Mouse (Mus musculus): ENCODE results near the gene Tfr2. TPM values are rescaled to one million over a fixed set of nuclear protein-coding genes. Genes with fewer than 3 reads are reported as not detected.

Tfr2 gene
- polyA plus RNA-seq (2015; fragmentation: Nextera tagmentation; extraction: Ambion mirVana): 7.8 and 10.1 TPM in 2 replicates

DNA sequence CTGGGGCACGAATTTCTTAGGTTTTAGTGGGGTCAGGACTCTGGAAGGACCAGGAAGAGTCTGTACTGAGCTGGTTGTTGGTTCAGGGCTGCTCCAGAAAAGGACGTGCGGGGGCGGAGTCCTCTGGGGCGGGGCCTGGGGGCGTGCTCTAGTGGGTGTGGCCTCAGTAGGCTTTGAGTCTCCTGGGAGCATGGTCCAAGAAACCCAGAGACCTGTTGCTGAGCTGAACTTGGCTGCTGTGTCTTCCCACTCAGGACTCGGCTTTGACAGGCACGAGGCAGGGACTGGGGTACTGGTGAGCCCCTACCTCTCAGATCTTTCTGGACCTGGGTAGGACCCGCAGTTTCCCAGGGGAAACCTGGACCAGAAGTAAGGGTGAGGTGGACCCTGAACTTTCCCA lies at the start of gene Tfr2:
Gene Tfr2, plus strand, starts transcription at position 176 of the 400 bp plus-strand sequence.
- 34% methylated on average over 9 of the region's 9 CpGs for WGBS

DNA sequence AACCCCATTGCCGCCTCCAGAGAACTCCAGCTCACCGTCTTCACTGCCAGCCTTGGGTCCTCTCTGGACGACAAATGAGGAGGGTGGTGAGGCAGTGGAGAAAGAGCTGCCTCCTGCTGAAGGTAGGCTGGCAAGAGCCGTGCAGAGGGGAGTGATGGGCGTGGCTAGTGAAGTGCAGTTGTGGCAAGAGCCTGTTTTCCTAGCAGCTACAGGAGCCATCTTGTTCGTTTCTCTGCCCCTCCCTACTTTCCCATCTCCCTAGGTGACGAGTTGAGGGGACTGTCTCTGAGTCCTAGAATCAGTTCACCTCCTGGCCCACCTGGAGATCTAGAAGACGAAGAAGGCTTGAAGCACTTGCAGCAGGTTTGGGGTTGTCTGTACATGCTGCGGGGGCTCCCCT lies 47.8 kb upstream of the Tfr2 start:
- Histone ChIP-seq H3K27me3 (ENCODE audit: control insufficient read depth, insufficient read depth, low read depth, low read length) (no peaks in the 10 kb centered on the region), H3K9me3 (replicated peaks; ENCODE audit: control insufficient read depth, low read length, poor library complexity, severe bottlenecking) (no peaks in the 10 kb centered on the region), H3K4me1 (ENCODE audit: control insufficient read depth, insufficient read depth, low read length) (no peaks in the 10 kb centered on the region; the same call in 1 of the 2 replicates), H3K4me3 (ENCODE audit: low read depth, low read length) (no peak overlapping the region), H3K36me3 (ENCODE audit: control insufficient read depth, insufficient read depth, low read length) (peaks cover 60% of the 10 kb centered on the region), H3K4me2 (ENCODE audit: low read length) (no peak overlapping the region), H3K9ac (ENCODE audit: low read depth, low read length) (no peak overlapping the region), H3K27ac (ENCODE audit: low read length) (no peak overlapping the region)
- no peak for ATAC-seq
- WGBS: 76% methylated on average over 9 of the region's 9 CpGs

More for the DNA sequence above, at the start of gene Tfr2:
- H3K4me2 ChIP-seq (ENCODE audit: low read length): no peak within 1 kb of the TSS
- ATAC-seq: no peak
- H3K27ac ChIP-seq (ENCODE audit: low read length): no peak within 1 kb of the TSS
- no peak within 1 kb of the TSS for H3K9ac ChIP-seq (ENCODE audit: low read depth, low read length)
- H3K36me3 ChIP-seq (ENCODE audit: control insufficient read depth, insufficient read depth, low read length): peaks cover 10% of the 10 kb centered on the region
- H3K4me3 ChIP-seq (ENCODE audit: low read depth, low read length): no peak within 1 kb of the TSS
- no peaks in the 10 kb centered on the region for H3K9me3 ChIP-seq (replicated peaks; ENCODE audit: control insufficient read depth, low read length, poor library complexity, severe bottlenecking)
- H3K27me3 ChIP-seq (ENCODE audit: control insufficient read depth, insufficient read depth, low read depth, low read length): no peaks in the 10 kb centered on the region
- H3K4me1 ChIP-seq (ENCODE audit: control insufficient read depth, insufficient read depth, low read length): no peaks in the 10 kb centered on the region; the same call in 1 of the 2 replicates

DNA sequence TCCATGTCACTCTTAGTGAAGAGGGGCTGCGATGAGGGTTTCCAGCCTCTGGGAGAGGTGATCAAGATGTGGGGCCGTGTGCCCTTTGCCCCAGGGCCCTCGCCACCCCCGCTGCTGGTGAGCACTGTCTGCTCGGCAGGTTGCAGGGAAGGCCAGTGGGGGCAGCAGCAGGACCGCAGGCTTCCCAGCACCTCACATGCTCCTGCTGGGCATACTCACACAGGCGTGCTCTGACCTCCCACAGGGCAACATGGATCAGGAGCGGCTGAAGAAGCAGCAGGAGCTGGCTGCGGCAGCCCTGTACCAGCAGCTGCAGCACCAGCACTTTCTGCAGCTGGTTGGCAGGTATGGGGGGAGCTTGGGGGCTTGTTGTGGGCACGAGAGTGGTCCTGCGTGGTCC lies 46.9 kb upstream of the Tfr2 start:
- H3K4me2 ChIP-seq (ENCODE audit: low read length): no peak overlapping the region
- no peak overlapping the region for H3K4me3 ChIP-seq (ENCODE audit: low read depth, low read length)
- no peaks in the 10 kb centered on the region for H3K27me3 ChIP-seq (ENCODE audit: control insufficient read depth, insufficient read depth, low read depth, low read length)
- H3K9ac ChIP-seq (ENCODE audit: low read depth, low read length): no peak overlapping the region
- H3K9me3 ChIP-seq (replicated peaks; ENCODE audit: control insufficient read depth, low read length, poor library complexity, severe bottlenecking): no peaks in the 10 kb centered on the region
- peaks cover 64% of the 10 kb centered on the region for H3K36me3 ChIP-seq (ENCODE audit: control insufficient read depth, insufficient read depth, low read length)
- WGBS: 72% methylated on average over 11 of the region's 11 CpGs
- no peak overlapping the region for H3K27ac ChIP-seq (ENCODE audit: low read length)
- ATAC-seq: no peak
- H3K4me1 ChIP-seq (ENCODE audit: control insufficient read depth, insufficient read depth, low read length): peaks cover 3% of the 10 kb centered on the region; the same call in 1 of the 2 replicates

DNA sequence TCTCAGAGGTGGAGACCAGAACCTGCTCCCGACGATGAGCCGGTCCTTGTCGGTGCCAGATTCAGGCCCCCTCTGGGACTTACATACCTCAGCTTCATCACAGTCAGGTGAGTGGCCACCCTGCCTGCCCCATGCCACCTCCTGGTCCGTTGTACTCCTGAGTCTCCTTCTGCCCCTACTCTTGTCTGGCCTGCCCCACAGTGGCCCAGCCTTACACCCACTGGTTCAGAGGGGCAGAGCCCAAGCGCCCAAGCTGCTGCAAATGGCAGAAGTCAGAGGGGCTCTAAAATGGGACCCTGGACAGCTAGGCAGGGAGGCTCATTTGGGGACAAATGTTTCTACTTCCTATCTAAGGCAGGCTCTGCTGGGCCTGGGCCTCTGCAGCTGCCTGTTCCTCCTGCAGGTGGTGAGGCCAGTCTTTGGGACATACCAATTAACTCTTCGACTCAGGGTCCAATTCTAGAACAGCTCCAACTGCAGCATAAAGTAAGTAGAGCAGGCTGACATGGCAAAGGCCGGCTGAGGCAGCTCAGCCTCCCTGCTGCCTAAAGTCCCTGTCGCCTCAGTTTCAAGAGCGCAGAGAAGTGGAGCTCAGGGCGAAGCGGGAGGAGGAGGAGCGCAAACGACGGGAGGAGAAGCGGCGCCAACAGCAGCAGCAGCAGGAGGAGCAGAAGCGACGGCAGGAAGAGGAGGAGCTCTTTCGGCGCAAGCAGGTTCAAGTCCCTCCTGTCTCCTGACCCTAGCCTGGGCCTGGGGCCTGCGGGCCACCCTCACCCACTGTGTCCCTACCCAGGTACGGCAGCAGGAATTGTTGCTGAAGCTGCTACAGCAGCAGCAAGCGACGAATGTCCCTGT lies 46.0 kb upstream of the Tfr2 start:
- Histone ChIP-seq H3K4me3 (ENCODE audit: low read depth, low read length) (no peak overlapping the region), H3K27ac (ENCODE audit: low read length) (no peak overlapping the region), H3K4me2 (ENCODE audit: low read length) (no peak overlapping the region), H3K27me3 (ENCODE audit: control insufficient read depth, insufficient read depth, low read depth, low read length) (no peaks in the 10 kb centered on the region), H3K9ac (ENCODE audit: low read depth, low read length) (no peak overlapping the region), H3K9me3 (replicated peaks; ENCODE audit: control insufficient read depth, low read length, poor library complexity, severe bottlenecking) (no peaks in the 10 kb centered on the region), H3K36me3 (ENCODE audit: control insufficient read depth, insufficient read depth, low read length) (peaks cover 72% of the 10 kb centered on the region), H3K4me1 (ENCODE audit: control insufficient read depth, insufficient read depth, low read length) (peaks cover 3% of the 10 kb centered on the region; the same call in 1 of the 2 replicates)
- ATAC-seq: no peak
- WGBS: 86% methylated on average over 25 of the region's 25 CpGs

DNA sequence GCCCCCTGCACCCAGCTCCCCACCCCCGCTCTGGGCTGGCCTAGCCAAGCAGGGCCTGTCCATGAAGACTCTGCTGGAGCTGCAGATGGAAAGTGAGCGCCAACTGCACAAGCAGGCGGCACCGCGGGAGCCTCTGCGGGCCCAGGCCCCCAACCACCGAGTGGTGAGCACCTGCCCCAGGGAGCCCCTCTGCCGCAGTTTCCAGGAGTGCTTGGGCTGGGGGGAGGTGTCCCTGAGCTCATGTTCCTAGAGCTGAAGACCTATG lies 45.5 kb upstream of the Tfr2 start:
- Histone ChIP-seq H3K36me3 (ENCODE audit: control insufficient read depth, insufficient read depth, low read length) (peaks cover 73% of the 10 kb centered on the region), H3K4me3 (ENCODE audit: low read depth, low read length) (no peak overlapping the region), H3K4me1 (ENCODE audit: control insufficient read depth, insufficient read depth, low read length) (peaks cover 6% of the 10 kb centered on the region; the same call in 1 of the 2 replicates), H3K27ac (ENCODE audit: low read length) (no peak overlapping the region), H3K4me2 (ENCODE audit: low read length) (no peak overlapping the region), H3K9ac (ENCODE audit: low read depth, low read length) (no peak overlapping the region), H3K27me3 (ENCODE audit: control insufficient read depth, insufficient read depth, low read depth, low read length) (no peaks in the 10 kb centered on the region), H3K9me3 (replicated peaks; ENCODE audit: control insufficient read depth, low read length, poor library complexity, severe bottlenecking) (no peaks in the 10 kb centered on the region)
- WGBS: 84% methylated on average over 8 of the region's 8 CpGs
- ATAC-seq: no peak

DNA sequence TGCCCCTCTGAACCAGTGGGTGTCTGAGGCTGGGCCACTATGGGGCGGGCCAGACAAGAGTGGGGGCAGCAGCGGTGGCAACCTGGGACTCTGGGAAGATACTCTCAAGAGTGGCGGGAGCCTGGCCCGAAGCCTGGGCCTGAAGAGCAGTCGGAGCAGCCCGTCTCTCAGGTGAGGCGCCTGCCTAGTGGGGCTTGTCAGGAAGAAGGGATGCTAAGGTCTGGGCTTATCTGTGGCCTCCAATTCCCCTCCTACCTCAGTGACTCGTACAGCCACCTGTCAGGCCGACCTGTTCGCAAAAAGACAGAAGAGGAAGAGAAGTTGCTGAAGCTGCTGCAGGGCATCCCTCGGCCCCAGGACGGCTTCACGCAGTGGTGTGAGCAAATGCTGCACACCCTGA lies 45.0 kb upstream of the Tfr2 start:
- no peaks in the 10 kb centered on the region for H3K27me3 ChIP-seq (ENCODE audit: control insufficient read depth, insufficient read depth, low read depth, low read length)
- no peak overlapping the region for H3K9ac ChIP-seq (ENCODE audit: low read depth, low read length)
- H3K27ac ChIP-seq (ENCODE audit: low read length): peak overlapping the region; percentile 33; the same call in 1 of the 2 replicates
- WGBS: 88% methylated on average over 13 of the region's 13 CpGs
- H3K36me3 ChIP-seq (ENCODE audit: control insufficient read depth, insufficient read depth, low read length): peaks cover 72% of the 10 kb centered on the region
- ATAC-seq: no peak
- no peak overlapping the region for H3K4me3 ChIP-seq (ENCODE audit: low read depth, low read length)
- H3K4me1 ChIP-seq (ENCODE audit: control insufficient read depth, insufficient read depth, low read length): peaks cover 10% of the 10 kb centered on the region
- no peak overlapping the region for H3K4me2 ChIP-seq (ENCODE audit: low read length)
- H3K9me3 ChIP-seq (replicated peaks; ENCODE audit: control insufficient read depth, low read length, poor library complexity, severe bottlenecking): no peaks in the 10 kb centered on the region

DNA sequence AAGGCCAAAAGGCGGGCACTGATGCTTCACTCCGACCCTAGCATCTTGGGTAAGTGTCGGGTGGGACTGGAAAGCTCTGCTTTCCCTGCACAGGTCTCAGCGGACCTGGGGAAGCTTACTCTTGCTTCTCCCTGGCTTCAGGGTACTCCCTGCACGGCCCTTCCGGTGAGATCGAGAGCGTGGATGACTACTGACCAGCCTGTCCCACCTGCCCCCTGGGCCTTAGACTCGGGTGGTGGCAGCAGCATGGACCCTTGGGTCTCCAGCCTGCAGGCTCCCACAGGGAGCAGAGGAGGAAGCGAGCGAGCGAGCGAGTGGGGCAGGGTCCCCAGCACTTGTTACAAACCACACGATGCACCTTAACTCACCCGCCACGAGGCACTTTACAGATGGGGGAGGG lies 44.1 kb upstream of the Tfr2 start:
- ATAC-seq: no peak
- peaks cover 18% of the 10 kb centered on the region for H3K4me1 ChIP-seq (ENCODE audit: control insufficient read depth, insufficient read depth, low read length)

DNA sequence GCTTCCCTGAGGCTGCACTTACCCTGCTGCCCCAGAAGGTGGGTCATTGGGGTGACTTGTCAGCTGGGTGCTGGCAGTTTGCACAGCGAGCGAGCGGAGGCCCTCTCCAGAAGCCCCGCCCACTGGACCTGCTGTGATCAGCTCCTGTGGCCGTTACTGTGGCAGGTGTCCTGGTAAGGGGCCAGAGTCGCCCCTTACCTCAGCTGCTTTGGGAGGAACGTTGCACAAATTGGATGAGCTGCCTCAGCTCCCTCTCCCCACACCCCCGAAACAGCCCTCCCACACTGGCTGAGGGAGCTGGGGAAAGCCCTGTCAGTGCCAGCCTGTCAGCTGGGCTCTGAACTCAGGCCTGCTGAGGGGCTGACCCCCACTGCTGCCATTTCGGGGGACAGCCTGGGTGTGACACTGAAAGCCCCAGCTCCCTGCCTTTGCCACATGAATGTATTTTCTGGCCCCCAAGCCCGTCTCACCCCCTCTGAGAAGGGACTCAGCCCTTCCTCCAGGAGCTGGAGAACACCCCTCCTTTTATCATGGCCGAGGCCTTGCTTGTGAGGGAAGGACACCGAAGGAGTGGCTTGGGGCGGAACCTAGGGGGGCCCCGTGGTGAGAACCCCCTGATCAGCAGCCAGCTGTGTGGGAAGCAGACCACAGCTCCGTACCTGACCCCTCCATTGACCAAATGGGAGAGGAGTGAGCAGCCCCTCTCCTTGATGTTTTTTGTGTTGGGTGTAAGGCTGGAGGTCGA lies 43.3 kb upstream of the Tfr2 start:
- H3K9ac ChIP-seq (ENCODE audit: low read depth, low read length): 0 out of 2 replicates have a peak overlapping the region, but pooled peaks have one; percentile 30
- ATAC-seq: no peak
- 40% methylated on average over 16 of the region's 16 CpGs for WGBS

More for the DNA sequence above, 44.1 kb upstream of the Tfr2 start:
- 0 out of 2 replicates have a peak overlapping the region, but pooled peaks have one; percentile 23 for H3K27ac ChIP-seq (ENCODE audit: low read length)
- no peaks in the 10 kb centered on the region for H3K27me3 ChIP-seq (ENCODE audit: control insufficient read depth, insufficient read depth, low read depth, low read length)
- H3K4me2 ChIP-seq (ENCODE audit: low read length): no peak overlapping the region
- 72% methylated on average over 16 of the region's 16 CpGs for WGBS
- H3K9me3 ChIP-seq (replicated peaks; ENCODE audit: control insufficient read depth, low read length, poor library complexity, severe bottlenecking): no peaks in the 10 kb centered on the region
- H3K4me3 ChIP-seq (ENCODE audit: low read depth, low read length): no peak overlapping the region
- H3K9ac ChIP-seq (ENCODE audit: low read depth, low read length): no peak overlapping the region
- peaks cover 69% of the 10 kb centered on the region for H3K36me3 ChIP-seq (ENCODE audit: control insufficient read depth, insufficient read depth, low read length)

DNA sequence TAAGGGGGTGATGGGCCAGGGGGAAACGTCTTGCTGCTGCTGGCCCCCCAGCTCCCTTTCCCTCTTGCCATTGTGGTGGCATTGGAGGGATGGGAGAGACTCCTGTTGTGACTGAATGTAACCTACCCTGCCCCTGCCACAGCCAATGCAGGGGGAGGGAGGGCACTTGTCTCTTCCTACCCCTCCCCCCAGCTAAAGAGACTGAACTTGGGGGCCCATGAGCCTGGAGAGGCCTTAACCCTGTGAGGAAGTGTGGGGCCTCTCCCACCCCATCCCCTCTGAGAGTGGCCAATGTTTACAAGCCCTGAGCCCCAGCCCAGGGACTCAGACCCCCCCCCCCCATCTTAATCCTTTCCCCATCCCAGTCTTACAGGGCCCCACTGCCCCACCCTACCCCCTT lies 42.2 kb upstream of the Tfr2 start:
- Histone ChIP-seq H3K4me3 (ENCODE audit: low read depth, low read length) (no peak overlapping the region), H3K27ac (ENCODE audit: low read length) (peak overlapping the region; percentile 33; the same call in 1 of the 2 replicates), H3K9me3 (replicated peaks; ENCODE audit: control insufficient read depth, low read length, poor library complexity, severe bottlenecking) (no peaks in the 10 kb centered on the region), H3K27me3 (ENCODE audit: control insufficient read depth, insufficient read depth, low read depth, low read length) (no peaks in the 10 kb centered on the region), H3K36me3 (ENCODE audit: control insufficient read depth, insufficient read depth, low read length) (peaks cover 53% of the 10 kb centered on the region), H3K4me2 (ENCODE audit: low read length) (no peak overlapping the region), H3K9ac (ENCODE audit: low read depth, low read length) (peak overlapping the region; percentile 14; the same call in 1 of the 2 replicates), H3K4me1 (ENCODE audit: control insufficient read depth, insufficient read depth, low read length) (peaks cover 18% of the 10 kb centered on the region)
- WGBS: 27% methylated on average over 1 of the region's 1 CpGs
- ATAC-seq: no peak

More for the DNA sequence above, 43.3 kb upstream of the Tfr2 start:
- peak overlapping the region; percentile 69 for H3K27ac ChIP-seq (ENCODE audit: low read length)
- H3K27me3 ChIP-seq (ENCODE audit: control insufficient read depth, insufficient read depth, low read depth, low read length): no peaks in the 10 kb centered on the region
- H3K9me3 ChIP-seq (replicated peaks; ENCODE audit: control insufficient read depth, low read length, poor library complexity, severe bottlenecking): no peaks in the 10 kb centered on the region
- no peak overlapping the region for H3K4me3 ChIP-seq (ENCODE audit: low read depth, low read length)
- H3K36me3 ChIP-seq (ENCODE audit: control insufficient read depth, insufficient read depth, low read length): peaks cover 64% of the 10 kb centered on the region
- peaks cover 18% of the 10 kb centered on the region for H3K4me1 ChIP-seq (ENCODE audit: control insufficient read depth, insufficient read depth, low read length)
- no peak overlapping the region for H3K4me2 ChIP-seq (ENCODE audit: low read length)

All from midbrain, embryonic 16.5 days (tissue).